Mouse (Mus musculus): ENCODE data around the gene Bahcc1.

Bahcc1 gene

DNA sequence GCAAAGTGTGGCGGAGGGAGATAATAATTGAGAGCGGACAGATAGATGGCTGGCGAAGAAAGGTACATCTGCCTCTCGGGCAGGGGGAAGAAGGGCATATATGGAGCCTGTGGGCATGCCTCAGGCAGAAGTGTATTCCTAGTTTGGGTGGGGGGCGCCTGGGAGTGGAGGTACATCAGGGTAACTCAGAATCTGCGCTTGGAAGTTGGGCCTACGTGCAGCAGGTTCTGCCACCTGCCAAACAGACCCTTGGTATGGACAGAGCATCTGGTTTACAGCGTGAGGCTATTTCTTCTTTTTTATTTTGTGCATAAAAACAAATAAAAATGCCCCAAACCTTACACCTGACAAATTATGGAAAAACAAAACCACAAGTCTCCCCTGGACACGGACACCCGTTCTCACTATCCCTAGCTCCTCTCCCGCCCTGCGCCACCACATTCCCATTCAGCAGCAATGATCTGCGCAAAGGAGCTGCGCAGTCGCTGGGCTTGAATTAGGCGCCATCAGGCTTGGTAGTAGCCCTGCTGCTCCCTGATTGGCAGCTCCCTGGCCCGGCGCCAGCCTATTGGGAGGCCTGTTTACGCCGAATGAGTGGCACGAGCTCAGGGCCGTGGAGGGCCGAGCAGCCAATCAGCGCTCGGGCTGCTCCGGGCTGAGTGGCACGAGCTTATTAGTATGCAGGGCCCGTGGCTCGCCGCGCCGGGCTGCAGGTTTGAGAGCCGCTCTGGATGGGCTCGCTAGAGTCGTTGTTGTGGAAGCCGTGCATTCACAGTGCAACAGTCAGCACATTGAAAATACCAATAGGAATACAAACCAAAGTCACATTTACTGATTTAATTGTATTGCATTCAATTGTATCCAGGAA, at the start of gene Bahcc1:
Gene Bahcc1 (plus strand): TSS at position 718 of the 868 bp plus-strand sequence.
- DNase-seq (ENCODE audit: low read depth): peak; percentile 100

DNA sequence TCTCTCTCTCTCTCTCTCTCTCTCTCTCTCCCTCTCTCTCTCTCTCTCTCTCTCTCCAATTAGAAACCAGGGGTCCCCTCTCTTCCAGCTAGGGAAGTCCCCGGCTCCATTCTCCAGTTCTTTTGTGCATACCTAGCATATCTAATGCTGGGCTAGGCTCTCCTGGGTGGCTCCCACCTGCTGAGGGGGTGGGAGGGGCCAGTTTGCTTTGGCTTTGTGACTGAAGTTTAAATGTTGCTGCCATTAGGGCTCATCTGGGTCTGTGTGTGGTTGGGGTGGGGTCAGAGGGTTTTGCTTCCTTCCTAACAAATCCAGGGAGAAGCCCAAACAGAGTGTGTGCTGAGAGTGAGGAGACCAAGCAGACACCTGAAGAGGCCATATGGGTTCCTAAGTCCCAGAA, 49.6 kb upstream of the Bahcc1 start:
- DNase-seq (ENCODE audit: low read depth): no peak

DNA sequence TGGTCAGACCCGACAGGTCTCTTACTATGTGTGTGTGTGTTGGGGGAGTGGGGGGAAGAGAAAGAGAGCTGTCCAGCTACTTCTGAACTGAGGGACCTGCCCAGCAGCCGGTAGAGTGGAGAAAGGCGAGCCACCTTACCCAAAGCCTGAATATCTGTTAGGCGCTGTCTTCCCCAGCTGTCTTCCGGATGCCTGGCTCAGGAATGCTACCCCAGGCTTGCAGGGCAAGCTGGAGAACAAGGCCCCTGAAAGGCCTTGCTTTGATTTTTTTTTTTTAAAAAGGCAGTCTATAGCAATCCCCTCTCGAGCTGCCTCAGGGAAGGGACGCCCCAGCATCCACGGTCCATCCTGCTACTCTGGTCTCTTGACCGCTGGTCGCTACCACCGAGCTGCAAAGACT, 49.0 kb upstream of the Bahcc1 start:
- DNase-seq (ENCODE audit: low read depth): no peak

DNA sequence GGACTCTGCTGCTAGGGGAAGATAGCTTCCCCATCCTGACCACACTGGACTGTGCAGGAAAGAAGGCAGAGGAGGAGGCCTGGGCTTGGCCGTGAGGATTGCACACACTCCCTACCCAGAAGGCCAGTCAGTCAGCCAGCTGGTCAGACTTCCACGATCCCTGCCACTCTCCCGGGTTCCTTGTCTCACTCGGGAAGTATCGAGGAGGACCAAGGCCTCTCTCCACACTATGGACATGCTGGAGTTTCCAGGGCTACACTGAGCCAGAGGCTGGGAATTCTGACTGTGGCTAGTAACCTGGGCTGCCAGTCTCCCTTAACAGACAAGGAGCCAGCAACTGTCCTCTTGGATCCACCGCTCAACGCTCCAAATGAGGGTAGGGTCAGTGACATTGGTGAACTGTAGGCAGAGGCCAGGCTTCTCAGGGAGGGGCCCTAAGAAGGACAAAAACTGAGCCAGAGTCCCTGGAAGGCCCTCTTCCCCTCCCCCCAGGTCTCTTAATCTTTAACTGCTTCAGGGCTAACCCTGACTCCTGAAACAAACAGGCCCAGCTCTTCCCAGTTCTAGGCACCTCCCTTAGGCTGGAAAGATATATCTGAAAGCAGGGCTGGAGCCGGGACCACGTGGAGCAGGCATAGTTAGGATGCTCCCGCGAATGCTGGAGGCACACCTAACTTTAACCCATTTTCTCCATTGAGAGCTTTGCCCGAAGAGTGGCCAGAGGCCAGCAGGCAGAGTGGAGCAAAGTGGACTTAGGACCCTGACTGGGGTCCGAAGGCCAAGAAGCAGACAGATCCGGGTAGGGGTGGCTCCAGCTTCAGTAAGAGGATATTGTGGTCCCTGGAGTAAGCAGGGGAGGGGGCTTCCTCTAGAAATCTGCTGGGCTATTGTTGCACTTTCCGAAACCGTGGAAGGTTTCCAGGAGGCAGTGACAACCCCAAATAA, 48.1 kb upstream of the Bahcc1 start:
- DNase-seq (ENCODE audit: low read depth): peak; percentile 20

- peak; percentile 55 for DNase-seq (ENCODE audit: low read depth)
These were observed 47.2 kb upstream of the Bahcc1 start for GRCm38 (mm10) chr11:120185316-120186141.

DNA sequence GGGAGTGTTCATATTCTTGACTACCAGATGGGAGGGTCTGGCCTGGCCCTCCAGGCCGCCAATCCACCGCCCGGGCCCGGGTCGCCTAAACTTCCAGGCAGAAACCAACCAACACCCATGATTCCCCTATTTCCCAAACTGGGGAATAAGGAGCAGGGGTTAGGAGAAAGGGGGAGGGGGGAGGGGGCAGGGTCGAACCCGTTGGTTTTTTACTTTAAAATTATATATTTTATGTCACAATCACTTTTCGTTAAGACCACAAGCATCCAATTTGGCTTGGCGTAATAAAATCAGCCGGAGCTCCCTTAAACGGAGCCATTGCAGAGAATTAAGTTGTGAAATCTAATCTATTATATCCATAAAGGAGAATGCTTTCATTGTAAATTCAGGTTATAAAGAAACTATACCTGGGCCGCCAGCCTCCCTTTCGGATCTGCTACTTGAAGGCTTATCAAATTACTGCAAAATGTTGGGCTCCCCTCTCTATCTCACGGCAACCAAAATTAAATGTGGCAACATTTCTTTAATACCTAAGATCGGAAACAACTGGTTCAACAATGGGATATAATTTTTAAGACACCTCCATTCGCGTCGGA, 46.5 kb upstream of the Bahcc1 start:
- DNase-seq (ENCODE audit: low read depth): no peak

- peak; percentile 60 for DNase-seq (ENCODE audit: low read depth)
These were observed 45.9 kb upstream of the Bahcc1 start for GRCm38 (mm10) chr11:120186821-120187235.

DNA sequence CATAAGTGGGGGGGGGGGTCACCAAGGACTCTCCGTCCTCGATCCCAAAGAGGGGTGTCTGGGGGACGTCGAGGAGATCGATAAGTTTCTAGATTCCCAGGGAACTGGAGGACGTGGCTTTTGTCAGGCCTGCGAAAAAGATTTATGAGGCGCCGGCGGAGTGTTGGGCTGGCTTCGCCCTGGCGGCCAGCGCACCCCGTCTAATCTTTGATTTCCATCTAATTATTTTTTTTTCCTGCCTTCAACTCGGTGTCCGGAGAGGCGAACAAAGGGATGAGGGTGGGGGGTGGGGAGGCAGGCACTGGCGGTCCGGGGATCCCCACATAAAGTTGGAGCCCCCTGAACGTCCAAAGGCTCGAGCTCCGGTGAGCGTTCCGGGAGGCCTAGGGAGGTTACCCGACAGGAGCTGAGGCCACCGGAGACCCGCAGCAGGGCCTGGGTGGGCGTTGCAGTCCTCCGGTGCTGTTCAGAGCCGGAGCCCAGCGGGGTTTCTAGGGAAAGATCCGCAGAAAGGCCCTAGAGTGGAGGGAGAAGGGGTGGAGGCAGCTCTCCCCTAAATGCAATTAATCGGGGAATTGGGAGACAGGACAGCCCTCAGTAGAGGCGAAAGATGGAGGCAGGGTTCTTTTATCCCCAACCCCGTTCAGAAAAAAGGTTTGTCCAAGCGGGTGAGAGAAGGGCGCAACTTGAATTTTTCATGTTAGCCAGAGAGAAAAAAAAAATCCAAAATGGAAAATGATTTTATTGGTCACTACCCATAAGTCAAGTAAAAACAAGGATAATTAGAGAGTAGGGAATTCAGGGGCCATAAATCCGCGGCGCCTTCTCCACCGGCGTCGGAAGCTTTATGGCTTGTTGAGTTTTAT, 45.3 kb upstream of the Bahcc1 start:
- peak; percentile 60 for DNase-seq (ENCODE audit: low read depth)

- DNase-seq (ENCODE audit: low read depth): peak; percentile 64
These were observed 44.7 kb upstream of the Bahcc1 start for GRCm38 (mm10) chr11:120188102-120188480.

- peak; percentile 81 for DNase-seq (ENCODE audit: low read depth)
These were observed 44.0 kb upstream of the Bahcc1 start for GRCm38 (mm10) chr11:120188481-120189441.

DNA sequence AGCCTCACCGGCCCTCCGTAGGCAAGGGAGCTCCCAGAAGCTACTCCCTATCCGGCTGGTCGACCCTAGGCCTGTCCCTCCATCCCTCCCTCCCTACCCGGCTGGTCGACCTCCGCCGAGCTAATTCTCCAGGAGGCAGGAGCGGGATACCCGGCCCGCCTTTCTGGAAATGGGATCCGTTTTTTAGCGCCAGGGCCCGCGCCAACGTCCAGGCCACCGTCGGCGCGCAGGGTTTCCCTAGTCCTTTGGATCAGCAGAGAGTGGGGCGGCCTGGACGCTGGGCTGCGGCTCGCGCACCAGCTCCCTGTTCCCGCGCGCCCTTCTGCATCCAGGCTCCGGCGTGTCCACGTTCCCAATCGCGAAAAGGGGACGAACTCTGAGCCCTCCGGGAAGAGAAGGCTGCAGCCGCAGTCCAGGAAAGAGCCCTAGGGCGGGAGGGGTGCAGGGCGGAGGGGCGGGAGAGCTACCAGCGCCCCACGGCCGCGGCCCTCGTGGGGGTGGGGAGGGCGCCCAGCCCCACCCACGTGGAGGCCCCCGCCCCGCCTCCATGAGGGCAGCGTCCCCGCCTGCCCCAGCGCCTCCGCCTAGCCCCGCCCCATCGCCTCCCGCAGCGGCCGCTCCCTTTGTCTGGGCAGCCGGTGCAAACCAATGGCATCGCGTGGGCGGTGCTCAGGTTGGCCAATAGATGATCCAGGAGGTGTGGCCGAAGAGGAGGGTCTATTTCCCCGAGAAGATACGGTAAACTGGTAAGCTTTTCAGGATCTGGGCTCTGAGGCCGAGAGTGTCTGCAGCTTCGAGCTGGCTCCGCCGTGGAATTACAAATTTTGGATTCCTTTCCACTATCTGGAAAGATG, 43.1 kb upstream of the Bahcc1 start:
- peak; percentile 99 for DNase-seq (ENCODE audit: low read depth)

GRCm38 (mm10) chr11:120190526-120191412, 42.0 kb upstream of the Bahcc1 start:
- DNase-seq (ENCODE audit: low read depth): no peak

- DNase-seq (ENCODE audit: low read depth): no peak
These were observed 33.9 kb upstream of the Bahcc1 start for GRCm38 (mm10) chr11:120198831-120199230.

GRCm38 (mm10) chr11:120199766-120200165, 33.0 kb upstream of the Bahcc1 start:
- no peak for DNase-seq (ENCODE audit: low read depth)

DNA sequence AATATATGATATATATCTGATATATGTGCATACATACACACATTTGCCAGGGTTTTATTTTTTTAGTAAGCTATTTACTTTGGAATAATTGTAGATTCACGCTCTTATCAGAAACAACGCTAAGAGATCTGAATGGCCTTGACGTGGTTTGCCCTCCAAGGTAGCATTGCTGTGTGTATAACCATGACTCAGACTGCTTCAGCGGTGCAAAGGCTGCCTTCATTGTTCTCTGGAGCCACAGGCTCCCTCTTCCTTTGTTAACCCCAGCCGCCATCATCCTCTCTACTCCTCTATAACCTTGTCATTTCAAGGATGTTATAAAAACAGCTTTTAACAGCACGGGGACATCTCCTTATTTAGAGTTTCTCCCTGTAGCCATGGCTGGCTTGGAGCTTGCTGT, 32.1 kb upstream of the Bahcc1 start:
- no peak for DNase-seq (ENCODE audit: low read depth)

GRCm38 (mm10) chr11:120204200-120204599, 28.5 kb upstream of the Bahcc1 start:
- no peak for DNase-seq (ENCODE audit: low read depth)

DNA sequence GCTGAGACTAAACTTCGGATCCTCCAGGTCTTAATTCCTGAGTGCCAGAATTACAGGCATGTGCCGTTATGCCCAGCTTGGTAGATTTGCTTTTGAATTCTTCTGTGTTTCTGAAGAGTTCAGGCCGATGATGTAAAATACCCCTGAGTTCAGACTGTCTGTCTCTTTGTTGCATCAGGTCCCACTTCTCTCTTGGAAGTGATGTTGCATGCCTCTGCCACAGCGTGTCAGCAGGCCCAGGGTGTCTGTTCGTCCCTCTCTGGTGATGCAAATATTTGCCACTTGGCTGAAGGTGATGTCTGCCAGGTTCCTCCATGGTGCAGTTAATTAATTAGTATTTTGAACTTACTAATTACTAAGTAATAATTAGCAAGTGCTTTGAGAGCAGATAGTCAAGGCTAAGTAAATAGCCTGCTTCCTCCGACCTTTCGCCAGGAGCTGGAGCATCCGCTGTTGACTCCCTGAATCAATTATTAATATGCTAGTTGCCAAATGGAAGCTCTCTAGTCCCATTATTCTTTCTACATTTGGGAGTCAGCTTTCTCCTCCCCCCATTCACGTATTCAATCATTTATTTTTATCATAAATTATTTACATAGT, 26.6 kb upstream of the Bahcc1 start:
- DNase-seq (ENCODE audit: low read depth): no peak
